Mouse (Mus musculus): Measurements from ENCODE around the gene Rnf216. TPM values are rescaled to one million over a fixed set of nuclear protein-coding genes. Genes with fewer than 3 reads are reported as not detected.
A peak's percentile ranks its signal among the peaks of the same experiment; 100 is the strongest.

The Rnf216 gene
- total RNA-seq, 4 experiments from 2014 or later, result 42.4 to 47.3 (median 45.2) TPM

DNA sequence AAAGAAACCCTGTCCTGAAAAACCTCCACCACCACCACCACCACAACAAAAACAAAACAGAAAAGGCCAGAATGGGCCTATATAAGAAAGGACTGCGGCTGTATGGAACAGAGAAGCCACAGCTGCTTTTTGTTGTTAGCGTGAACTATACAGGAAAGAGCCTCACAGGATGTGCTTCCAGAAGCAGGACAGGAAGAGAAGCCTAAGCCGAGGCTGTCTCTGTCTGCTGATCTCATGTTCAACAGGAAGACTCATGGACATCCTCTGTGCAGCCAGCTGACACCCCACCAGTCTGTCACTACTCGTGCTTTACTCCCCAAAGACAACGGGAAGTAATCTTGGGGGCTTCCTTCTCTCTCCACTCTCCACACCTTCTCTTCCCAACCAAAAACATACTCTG, 95.4 kb downstream of the Rnf216 start:
- DNase-seq (ENCODE audit: low spot score in 2 of 2), result no peak

DNA sequence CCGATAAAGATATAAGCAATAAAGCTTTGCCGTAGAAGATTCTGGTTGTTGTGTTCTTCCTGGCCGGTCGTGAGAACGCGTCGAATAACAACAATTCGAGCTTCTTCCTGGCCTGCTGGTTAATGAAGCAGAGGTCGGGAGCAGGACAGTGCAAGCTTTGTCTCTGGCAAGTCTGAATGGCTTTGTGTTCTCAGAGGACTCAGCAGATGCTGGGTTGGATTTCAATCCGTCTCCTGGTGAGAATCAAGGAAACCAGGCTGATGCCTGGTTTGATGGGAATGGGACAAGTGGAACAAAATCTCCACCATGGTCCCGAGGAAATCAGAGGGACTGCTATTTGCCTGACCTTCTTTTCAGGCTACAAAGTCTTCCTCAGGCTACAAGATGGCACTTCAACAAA, 103.4 kb downstream of the Rnf216 start:
- no peak for DNase-seq (ENCODE audit: low spot score in 2 of 2)

DNA sequence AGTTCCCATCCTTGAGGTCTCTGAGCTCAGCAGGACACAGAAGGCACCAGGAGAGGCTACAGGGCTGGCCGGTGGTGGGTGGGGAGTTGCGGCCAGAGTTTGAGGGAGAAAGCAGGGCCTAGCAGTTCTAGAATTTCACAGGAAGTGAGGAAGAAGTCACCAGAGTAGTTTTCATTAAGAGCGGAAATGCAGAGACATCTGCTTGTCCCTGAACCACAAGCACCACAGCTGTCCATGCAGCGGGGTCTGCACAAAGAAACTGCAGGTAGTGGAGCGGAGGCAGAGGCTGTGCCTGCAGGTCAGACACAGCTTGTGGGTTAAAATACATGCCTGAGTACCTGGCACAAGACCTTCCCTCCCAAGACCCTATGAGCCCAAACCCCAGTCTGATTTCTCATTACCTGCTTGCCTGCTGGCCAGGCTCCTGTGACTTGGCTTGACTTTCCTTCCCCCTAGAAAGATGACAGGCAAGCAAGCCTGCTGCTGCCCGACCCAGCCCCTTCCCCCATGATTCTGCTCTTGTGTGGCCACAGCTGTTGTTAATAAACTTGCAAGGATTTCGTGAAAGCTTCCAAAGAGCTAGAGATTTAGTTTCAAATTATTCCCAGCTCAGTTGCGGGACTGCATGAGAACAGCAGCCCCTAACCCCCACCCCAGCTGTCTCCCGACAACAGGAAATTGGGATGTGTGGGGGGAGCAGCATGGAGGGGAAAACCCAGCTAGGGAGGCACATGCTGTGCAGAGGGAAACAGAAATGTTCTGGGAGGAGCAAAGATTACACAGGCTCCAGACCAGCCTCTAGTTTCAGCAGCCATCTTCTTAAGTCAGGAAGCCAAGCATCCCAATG, 111.9 kb downstream of the Rnf216 start:
- no peak for DNase-seq (ENCODE audit: low spot score in 2 of 2)

DNA sequence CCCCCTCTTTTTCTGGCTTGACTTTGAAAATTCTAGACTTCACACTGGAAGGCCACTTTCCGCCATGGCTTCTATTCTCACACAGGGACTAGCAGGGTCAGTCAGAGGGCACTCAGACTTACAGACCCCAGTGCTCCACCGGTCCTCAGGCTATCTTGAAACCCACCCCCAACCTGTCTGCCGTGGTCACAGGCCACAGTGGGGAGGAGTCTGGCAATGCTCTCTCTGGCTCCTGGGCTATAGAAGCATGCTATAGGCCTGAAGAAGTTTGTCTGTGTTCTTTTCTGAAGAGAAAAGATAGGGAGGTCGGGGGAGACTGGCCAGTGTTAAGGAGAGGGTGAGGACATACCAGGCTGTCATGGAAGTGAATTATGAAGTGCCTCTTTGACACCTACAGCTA, 112.7 kb downstream of the Rnf216 start:
- no peak for DNase-seq (ENCODE audit: low spot score in 2 of 2)

DNA sequence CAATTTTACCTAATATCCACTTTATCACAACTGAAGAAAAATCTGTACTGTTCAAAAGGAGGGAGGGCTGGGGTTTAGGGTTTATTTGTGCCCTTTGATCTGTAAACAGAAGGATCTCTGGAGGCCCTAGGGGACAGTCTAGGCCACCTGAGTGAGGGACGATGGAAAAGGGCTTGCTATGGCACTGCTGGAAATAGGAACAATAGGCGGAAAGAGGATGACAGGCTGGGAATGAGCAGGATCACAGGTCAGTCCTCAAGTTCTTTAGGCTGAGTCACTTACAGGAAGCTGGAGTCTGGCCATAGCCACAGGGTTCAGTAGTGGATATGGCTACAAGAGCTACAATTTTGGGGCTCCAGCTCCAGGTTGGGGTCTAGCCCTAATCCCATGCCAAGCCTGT, 114.6 kb downstream of the Rnf216 start:
- no peak for DNase-seq (ENCODE audit: low spot score in 2 of 2)

DNA sequence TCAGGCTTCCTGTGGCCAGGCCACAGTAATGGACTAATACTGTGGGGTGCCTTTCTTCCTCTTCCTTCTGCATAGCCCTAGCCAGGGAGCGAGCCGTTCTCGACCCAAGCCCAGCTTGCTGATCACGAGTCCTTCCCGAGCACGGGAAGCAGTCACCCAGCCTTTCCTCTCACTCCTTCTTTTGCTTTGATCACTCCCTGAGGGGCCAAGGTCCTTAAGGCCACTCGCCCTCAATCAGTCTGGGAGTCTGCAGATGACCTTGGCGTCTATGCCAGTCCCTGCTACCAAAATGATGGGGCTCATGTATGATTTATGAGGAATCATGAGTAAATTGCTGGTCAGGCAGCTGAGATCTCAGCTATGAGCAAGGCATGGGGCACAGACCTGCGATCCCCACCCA, 115.3 kb downstream of the Rnf216 start:
- no peak for DNase-seq (ENCODE audit: low spot score in 2 of 2)

- DNase-seq (ENCODE audit: low spot score in 2 of 2), result no peak
These were observed 118.0 kb downstream of the Rnf216 start for GRCm38 (mm10) chr5:142994746-142995145.

GRCm38 (mm10) chr5:142989167-142989566, 123.6 kb downstream of the Rnf216 start:
- no peak for DNase-seq (ENCODE audit: low spot score in 2 of 2)

GRCm38 (mm10) chr5:142988520-142988919, 124.3 kb downstream of the Rnf216 start:
- DNase-seq (ENCODE audit: low spot score in 2 of 2), result no peak

DNA sequence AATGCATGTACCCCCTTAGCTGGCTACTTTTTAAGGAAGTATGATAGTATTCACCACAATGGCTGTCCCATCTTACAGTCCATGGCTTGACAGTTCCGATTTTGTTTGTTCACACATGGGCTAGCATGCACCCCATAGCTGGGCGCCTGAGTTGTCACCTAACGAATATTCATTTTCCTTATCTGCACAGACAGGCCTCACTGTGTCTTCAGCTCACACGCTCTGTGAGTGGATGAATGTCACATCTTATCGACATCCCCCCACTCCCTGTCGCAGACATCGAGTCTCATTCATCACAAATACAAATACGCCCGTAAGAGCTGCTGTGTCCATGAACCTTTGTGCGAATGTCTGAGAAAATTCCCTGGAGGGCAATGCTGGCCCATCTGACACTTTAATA, 128.5 kb downstream of the Rnf216 start:
- no peak for DNase-seq (ENCODE audit: low spot score in 2 of 2)

DNA sequence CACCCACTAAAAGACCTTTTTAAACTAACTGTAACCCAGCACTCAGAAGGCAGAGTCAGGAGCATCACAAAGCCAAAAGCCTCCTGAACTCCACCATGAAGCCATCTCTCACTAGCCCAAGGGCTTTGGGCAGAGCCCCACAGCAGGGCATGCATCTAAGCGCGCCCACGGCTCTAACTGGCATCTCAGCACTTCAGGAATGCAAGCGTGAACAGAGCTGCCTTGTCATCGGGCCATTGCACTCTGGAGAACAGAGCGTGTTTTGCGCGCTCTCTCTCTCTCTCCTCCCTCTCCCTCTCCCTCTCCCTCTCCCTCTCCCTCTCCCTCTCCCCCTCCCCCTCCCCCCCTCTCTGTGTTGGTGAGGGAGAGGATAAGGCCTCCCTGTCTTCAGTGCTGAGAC, 129.6 kb downstream of the Rnf216 start:
- DNase-seq (ENCODE audit: low spot score in 2 of 2), result no peak

DNA sequence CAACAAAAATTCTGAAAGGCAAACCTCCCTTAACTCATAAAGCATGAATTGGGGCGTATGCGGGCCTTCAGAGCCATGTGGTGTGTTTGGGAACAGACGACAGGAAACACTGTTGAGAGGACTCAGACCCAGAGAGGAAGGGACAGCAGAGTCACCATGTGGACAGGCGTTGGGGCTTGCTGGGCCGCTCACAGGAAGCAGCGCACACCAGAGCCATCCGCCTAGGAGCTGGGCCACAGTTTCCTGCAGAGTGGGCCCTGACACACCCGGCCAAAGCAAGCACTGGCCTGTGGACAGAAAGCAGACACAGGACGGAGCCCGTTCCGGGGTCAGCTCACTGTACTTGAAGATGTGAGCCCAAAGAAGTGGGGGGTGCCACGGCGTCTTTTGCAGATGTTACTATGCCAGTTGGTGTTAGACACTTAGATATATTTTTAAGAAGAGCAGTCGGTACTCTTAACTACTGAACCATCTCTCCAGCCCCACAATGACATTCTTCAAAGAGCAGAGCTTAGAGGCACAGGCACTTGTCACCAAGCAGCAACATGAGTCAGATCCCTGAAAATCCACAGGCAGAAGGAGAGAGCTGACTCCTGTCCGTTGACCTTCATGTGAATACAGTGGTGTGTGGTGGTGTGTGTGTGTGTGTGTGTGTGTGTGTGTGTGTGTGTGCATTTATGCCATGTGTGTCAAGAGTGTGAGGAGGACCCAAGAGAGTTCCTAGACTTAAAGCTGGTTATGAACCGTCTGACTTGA, 130.6 kb downstream of the Rnf216 start:
- no peak for DNase-seq (ENCODE audit: low spot score in 2 of 2)

DNA sequence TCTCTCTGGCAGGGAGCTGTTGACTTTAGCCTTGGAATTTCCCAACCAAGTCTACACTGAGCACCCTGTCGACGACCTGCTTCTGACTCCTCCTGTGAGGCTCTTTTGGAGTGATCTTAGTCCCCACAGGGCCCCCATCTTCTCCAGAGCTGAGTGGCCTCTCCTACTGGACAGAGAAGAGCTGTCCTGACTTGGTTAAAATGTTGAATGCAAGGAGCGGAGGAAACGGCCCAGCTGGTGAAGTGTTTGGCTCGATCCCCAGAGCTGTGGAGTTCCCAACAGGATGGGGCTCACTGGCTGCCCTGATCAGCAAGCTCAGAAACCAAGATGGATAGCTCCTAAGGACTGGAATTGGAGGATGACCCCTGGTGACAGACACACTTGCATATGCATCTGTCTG, 136.3 kb downstream of the Rnf216 start:
- no peak for DNase-seq (ENCODE audit: low spot score in 2 of 2)

DNA sequence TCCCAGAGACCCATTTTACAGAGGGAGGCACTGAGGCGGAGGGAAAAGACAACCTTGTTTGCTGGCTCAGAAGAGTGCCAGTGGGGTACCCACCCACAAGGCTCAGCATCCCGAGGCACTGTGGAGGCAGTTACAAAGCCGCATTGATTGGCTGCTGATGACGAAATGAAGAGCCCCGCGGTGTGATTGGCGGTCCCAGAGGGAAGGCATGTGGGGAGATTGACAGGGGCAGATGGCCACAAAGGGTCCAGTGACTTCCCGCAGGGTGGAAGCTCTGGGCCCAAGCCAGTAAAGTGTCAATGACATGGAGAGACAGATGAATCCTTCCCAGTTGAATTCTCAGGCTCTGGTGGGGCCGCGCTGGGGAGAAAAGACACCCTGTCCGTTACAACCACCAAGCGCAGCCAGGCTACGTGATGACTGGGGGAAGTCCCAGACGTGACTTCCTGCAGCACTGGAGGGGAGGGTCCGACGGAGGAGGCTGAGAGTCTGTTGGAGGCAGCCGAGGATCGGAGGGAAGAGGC, 138.1 kb downstream of the Rnf216 start:
- DNase-seq (ENCODE audit: low spot score in 2 of 2), result peak; percentile 60 to 84

DNA sequence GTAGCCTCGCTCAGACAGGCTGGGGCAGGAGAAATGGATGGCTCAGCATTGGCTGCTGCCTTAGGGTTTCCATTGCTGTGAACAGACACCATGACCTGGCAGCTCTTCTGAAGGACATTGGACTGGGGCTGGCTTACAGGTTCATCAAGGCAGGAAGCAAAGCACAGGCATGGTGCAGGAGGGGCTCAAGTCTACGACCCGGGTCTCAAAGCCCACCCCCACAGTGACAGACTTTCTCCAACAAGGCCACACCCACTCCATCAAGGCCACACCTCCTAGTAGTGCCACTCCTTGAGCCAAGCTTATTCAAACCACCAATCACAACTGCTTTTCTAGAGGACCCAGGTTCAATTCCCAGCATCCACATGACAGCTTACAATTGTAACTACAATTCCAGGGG, 138.8 kb downstream of the Rnf216 start:
- DNase-seq (ENCODE audit: low spot score in 2 of 2), result no peak

DNA sequence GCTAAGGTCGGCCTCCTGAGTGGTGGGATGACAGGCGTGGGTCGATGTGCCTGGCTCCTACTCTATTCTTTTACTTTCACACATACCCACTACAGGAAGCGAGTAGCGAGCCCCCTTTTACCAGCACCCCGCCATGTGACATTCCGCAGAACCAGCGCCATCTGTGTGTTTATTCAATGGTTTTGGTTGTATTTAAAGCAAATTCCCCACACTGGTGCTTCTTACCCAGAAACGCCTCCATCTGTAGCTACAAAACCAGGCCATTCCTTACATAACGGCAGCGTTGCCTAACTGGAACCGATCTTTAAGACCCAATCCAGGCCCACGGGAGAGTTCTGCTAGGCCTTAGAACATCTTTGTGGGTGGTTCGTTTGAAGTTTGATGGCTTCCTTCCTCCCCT, 144.4 kb downstream of the Rnf216 start:
- peak; percentile 64 to 90 for DNase-seq (ENCODE audit: low spot score in 2 of 2)

GRCm38 (mm10) chr5:142964650-142965049, 148.1 kb downstream of the Rnf216 start:
- no peak for DNase-seq (ENCODE audit: low spot score in 2 of 2)

GRCm38 (mm10) chr5:142963705-142964494, 148.9 kb downstream of the Rnf216 start:
- peak in 1 of 2 experiments; percentile 90 for DNase-seq (ENCODE audit: low spot score in 2 of 2)

DNA sequence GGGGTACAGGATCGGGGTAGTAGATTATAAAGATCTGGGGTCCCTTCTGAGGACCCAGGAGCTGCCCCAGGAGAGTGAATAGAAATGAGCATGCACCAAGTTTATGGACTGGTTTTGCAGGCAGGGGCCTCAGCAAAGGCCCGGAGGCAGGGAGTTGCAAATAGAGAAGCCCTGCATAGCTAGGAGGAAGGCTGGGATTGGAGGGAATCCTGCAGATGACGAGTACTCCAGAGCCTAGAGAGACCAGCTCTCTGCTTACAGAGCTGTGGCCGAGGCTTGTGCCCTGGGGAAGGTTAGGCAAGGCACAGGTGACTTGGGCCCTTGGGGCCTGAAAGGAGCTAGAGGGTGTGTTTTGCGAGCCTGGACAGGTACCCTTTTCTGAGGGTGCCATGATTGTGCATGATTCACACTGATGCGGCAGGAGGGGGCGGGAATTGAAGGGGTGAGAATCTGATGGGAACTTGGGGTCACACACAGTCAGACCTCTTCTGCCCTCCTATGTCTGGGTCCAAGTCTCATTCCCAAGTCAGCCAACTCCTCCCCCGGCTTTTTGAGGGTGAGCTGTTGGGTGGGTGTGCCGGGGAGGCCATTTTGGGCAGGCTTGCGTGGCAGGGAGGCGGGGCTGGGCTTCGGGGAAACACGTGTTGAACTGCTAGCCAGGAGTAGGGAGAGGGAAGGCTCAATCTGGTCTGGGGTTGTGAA, 149.6 kb downstream of the Rnf216 start:
- peak; percentile 56 to 75 for DNase-seq (ENCODE audit: low spot score in 2 of 2)

- no peak for DNase-seq (ENCODE audit: low spot score in 2 of 2)
These were observed 150.3 kb downstream of the Rnf216 start for GRCm38 (mm10) chr5:142962444-142962961.
